Mouse (Mus musculus): ENCODE data around the gene Pcgf5. TPM values are rescaled to one million over a fixed set of nuclear protein-coding genes. Genes with fewer than 3 reads are reported as not detected.

Pcgf5 gene
- polyA plus RNA-seq, 1 experiment from 2014 or later: 11.3 TPM

- Histone ChIP-seq H3K27me3 (ENCODE audit: low read depth, poor library complexity, severe bottlenecking) (no peaks in the 10 kb centered on the region), H3K4me3 (no peak overlapping the region), H3K27ac (replicated peaks) (no peak overlapping the region), H3K9me3 (replicated peaks) (no peaks in the 10 kb centered on the region), H3K36me3 (no peaks in the 10 kb centered on the region), H3K4me1 (no peaks in the 10 kb centered on the region)
- no peak for DNase-seq (ENCODE audit: low spot score)
- 87% methylated on average over 5 of the region's 5 CpGs for WGBS
Measured at GRCm38 (mm10) chr19:36362541-36362940, 14.4 kb downstream of the Pcgf5 start.

GRCm38 (mm10) chr19:36364757-36365156 is 16.6 kb downstream of the Pcgf5 start:
- WGBS: 94% methylated on average over 8 of the region's 8 CpGs
- Histone ChIP-seq H3K4me1 (no peaks in the 10 kb centered on the region), H3K27me3 (ENCODE audit: low read depth, poor library complexity, severe bottlenecking) (no peaks in the 10 kb centered on the region), H3K36me3 (no peaks in the 10 kb centered on the region), H3K9me3 (replicated peaks) (no peaks in the 10 kb centered on the region), H3K4me3 (no peak overlapping the region), H3K27ac (replicated peaks) (no peak overlapping the region)
- no peak for DNase-seq (ENCODE audit: low spot score)

GRCm38 (mm10) chr19:36371478-36371877 is 23.4 kb downstream of the Pcgf5 start:
- no peaks in the 10 kb centered on the region for H3K9me3 ChIP-seq (replicated peaks)
- no peak for DNase-seq (ENCODE audit: low spot score)
- 90% methylated on average over 10 of the region's 10 CpGs for WGBS

GRCm38 (mm10) chr19:36373056-36373621 is 25.0 kb downstream of the Pcgf5 start:
- Histone ChIP-seq H3K27ac (replicated peaks) (no peak overlapping the region), H3K36me3 (no peaks in the 10 kb centered on the region), H3K4me1 (peaks cover 4% of the 10 kb centered on the region), H3K4me3 (no peak overlapping the region), H3K27me3 (ENCODE audit: low read depth, poor library complexity, severe bottlenecking) (0 out of 2 replicates have a peak, but pooled peaks cover 9% of the 10 kb centered on the region), H3K9me3 (replicated peaks) (no peaks in the 10 kb centered on the region)
- 80% methylated on average over 6 of the region's 6 CpGs for WGBS
- DNase-seq (ENCODE audit: low spot score): no peak

More at GRCm38 (mm10) chr19:36371478-36371877, 23.4 kb downstream of the Pcgf5 start:
- H3K36me3 ChIP-seq: no peaks in the 10 kb centered on the region
- no peak overlapping the region for H3K4me3 ChIP-seq
- H3K4me1 ChIP-seq: no peaks in the 10 kb centered on the region
- 0 out of 2 replicates have a peak, but pooled peaks cover 9% of the 10 kb centered on the region for H3K27me3 ChIP-seq (ENCODE audit: low read depth, poor library complexity, severe bottlenecking)
- no peak overlapping the region for H3K27ac ChIP-seq (replicated peaks)

- 0 out of 2 replicates have a peak, but pooled peaks cover 9% of the 10 kb centered on the region for H3K27me3 ChIP-seq (ENCODE audit: low read depth, poor library complexity, severe bottlenecking)
- H3K27ac ChIP-seq (replicated peaks): no peak overlapping the region
- no peak for DNase-seq (ENCODE audit: low spot score)
- WGBS: 84% methylated on average over 11 of the region's 11 CpGs
- H3K9me3 ChIP-seq (replicated peaks): no peaks in the 10 kb centered on the region
- no peak overlapping the region for H3K4me3 ChIP-seq
- H3K36me3 ChIP-seq: no peaks in the 10 kb centered on the region
- H3K4me1 ChIP-seq: peaks cover 8% of the 10 kb centered on the region
Measured at GRCm38 (mm10) chr19:36375200-36375783, 27.2 kb downstream of the Pcgf5 start.

GRCm38 (mm10) chr19:36377729-36378128 is 29.6 kb downstream of the Pcgf5 start:
- H3K9me3 ChIP-seq (replicated peaks): no peaks in the 10 kb centered on the region
- H3K36me3 ChIP-seq: no peaks in the 10 kb centered on the region
- peaks cover 8% of the 10 kb centered on the region for H3K4me1 ChIP-seq
- H3K27ac ChIP-seq (replicated peaks): no peak overlapping the region
- 92% methylated on average over 7 of the region's 7 CpGs for WGBS
- DNase-seq (ENCODE audit: low spot score): no peak
- no peak overlapping the region for H3K4me3 ChIP-seq
- H3K27me3 ChIP-seq (ENCODE audit: low read depth, poor library complexity, severe bottlenecking): 0 out of 2 replicates have a peak, but pooled peaks cover 9% of the 10 kb centered on the region

- 68% methylated on average over 15 of the region's 15 CpGs for WGBS
- H3K36me3 ChIP-seq: no peaks in the 10 kb centered on the region
Measured at GRCm38 (mm10) chr19:36378511-36379232, 30.6 kb downstream of the Pcgf5 start.

GRCm38 (mm10) chr19:36382901-36383300 is 34.8 kb downstream of the Pcgf5 start:
- 91% methylated on average over 3 of the region's 3 CpGs for WGBS
- H3K4me1 ChIP-seq: peaks cover 10% of the 10 kb centered on the region
- no peaks in the 10 kb centered on the region for H3K9me3 ChIP-seq (replicated peaks)
- H3K27ac ChIP-seq (replicated peaks): no peak overlapping the region
- H3K27me3 ChIP-seq (ENCODE audit: low read depth, poor library complexity, severe bottlenecking): no peaks in the 10 kb centered on the region
- no peak overlapping the region for H3K4me3 ChIP-seq
- no peaks in the 10 kb centered on the region for H3K36me3 ChIP-seq
- no peak for DNase-seq (ENCODE audit: low spot score)

More at GRCm38 (mm10) chr19:36378511-36379232, 30.6 kb downstream of the Pcgf5 start:
- Histone ChIP-seq H3K27me3 (ENCODE audit: low read depth, poor library complexity, severe bottlenecking) (0 out of 2 replicates have a peak, but pooled peaks cover 9% of the 10 kb centered on the region), H3K4me1 (peaks cover 8% of the 10 kb centered on the region), H3K4me3 (no peak overlapping the region), H3K27ac (replicated peaks) (no peak overlapping the region), H3K9me3 (replicated peaks) (no peaks in the 10 kb centered on the region)
- DNase-seq (ENCODE audit: low spot score): no peak

GRCm38 (mm10) chr19:36383977-36384376 is 35.9 kb downstream of the Pcgf5 start:
- no peak overlapping the region for H3K4me3 ChIP-seq
- WGBS: 77% methylated on average over 5 of the region's 5 CpGs
- no peak for DNase-seq (ENCODE audit: low spot score)
- H3K4me1 ChIP-seq: peaks cover 4% of the 10 kb centered on the region; the same call in 1 of the 2 replicates
- H3K27ac ChIP-seq (replicated peaks): no peak overlapping the region
- no peaks in the 10 kb centered on the region for H3K9me3 ChIP-seq (replicated peaks)
- no peaks in the 10 kb centered on the region for H3K36me3 ChIP-seq
- H3K27me3 ChIP-seq (ENCODE audit: low read depth, poor library complexity, severe bottlenecking): no peaks in the 10 kb centered on the region

GRCm38 (mm10) chr19:36384426-36384825 is 36.3 kb downstream of the Pcgf5 start:
- Histone ChIP-seq H3K27me3 (ENCODE audit: low read depth, poor library complexity, severe bottlenecking) (no peaks in the 10 kb centered on the region), H3K36me3 (no peaks in the 10 kb centered on the region), H3K4me1 (peaks cover 4% of the 10 kb centered on the region; the same call in 1 of the 2 replicates), H3K27ac (replicated peaks) (no peak overlapping the region), H3K9me3 (replicated peaks) (no peaks in the 10 kb centered on the region), H3K4me3 (no peak overlapping the region)
- no peak for DNase-seq (ENCODE audit: low spot score)
- 17% methylated on average over 2 of the region's 2 CpGs for whole genome bisulfite sequencing

GRCm38 (mm10) chr19:36388502-36388901 is 40.4 kb downstream of the Pcgf5 start:
- DNase-seq (ENCODE audit: low spot score): no peak
- H3K36me3 ChIP-seq: no peaks in the 10 kb centered on the region
- 83% methylated on average over 5 of the region's 5 CpGs for WGBS
- no peak overlapping the region for H3K4me3 ChIP-seq
- H3K4me1 ChIP-seq: peaks cover 4% of the 10 kb centered on the region; the same call in 1 of the 2 replicates
- H3K9me3 ChIP-seq (replicated peaks): no peaks in the 10 kb centered on the region
- no peak overlapping the region for H3K27ac ChIP-seq (replicated peaks)
- no peaks in the 10 kb centered on the region for H3K27me3 ChIP-seq (ENCODE audit: low read depth, poor library complexity, severe bottlenecking)

GRCm38 (mm10) chr19:36390714-36391113 is 42.6 kb downstream of the Pcgf5 start:
- no peaks in the 10 kb centered on the region for H3K4me1 ChIP-seq
- H3K27me3 ChIP-seq (ENCODE audit: low read depth, poor library complexity, severe bottlenecking): no peaks in the 10 kb centered on the region
- H3K27ac ChIP-seq (replicated peaks): no peak overlapping the region
- no peak for DNase-seq (ENCODE audit: low spot score)
- H3K9me3 ChIP-seq (replicated peaks): no peaks in the 10 kb centered on the region
- no peaks in the 10 kb centered on the region for H3K36me3 ChIP-seq
- 88% methylated on average over 1 of the region's 1 CpGs for WGBS
- H3K4me3 ChIP-seq: no peak overlapping the region

- Histone ChIP-seq H3K4me1 (no peaks in the 10 kb centered on the region), H3K9me3 (replicated peaks) (no peaks in the 10 kb centered on the region), H3K27ac (replicated peaks) (no peak overlapping the region), H3K36me3 (no peaks in the 10 kb centered on the region), H3K27me3 (ENCODE audit: low read depth, poor library complexity, severe bottlenecking) (no peaks in the 10 kb centered on the region), H3K4me3 (no peak overlapping the region)
- no peak for DNase-seq (ENCODE audit: low spot score)
- WGBS: 89% methylated on average over 3 of the region's 3 CpGs
Measured at GRCm38 (mm10) chr19:36398500-36398899, 50.4 kb downstream of the Pcgf5 start.
